Mouse (Mus musculus): ENCODE results near the gene Dusp11. TPM values are rescaled to one million over a fixed set of nuclear protein-coding genes. Genes with fewer than 3 reads are reported as not detected.
"Not testable (repeated sequence)": the region's sequence is repeated elsewhere in the genome, so short reads cannot be mapped to it uniquely, and the experiment has no call there.

The Dusp11 gene
- polyA plus RNA-seq, 1 experiment from 2014 or later: 56.6 TPM

- Histone ChIP-seq H3K27ac (no peak overlapping the region), H3K9ac (no peak overlapping the region), H3K27me3 (replicated peaks) (no peaks in the 10 kb centered on the region), H3K36me3 (peaks cover 66% of the 10 kb centered on the region), H3K4me2 (replicated peaks) (no peak overlapping the region), H3K4me1 (no peaks in the 10 kb centered on the region), H3K4me3 (no peak overlapping the region), H3K9me3 (no peaks in the 10 kb centered on the region)
- 91% methylated on average over 9 of the region's 9 CpGs for WGBS
- ATAC-seq (ENCODE audit: low FRiP score, low read depth): no peak
Observed at GRCm38 (mm10) chr6:85927476-85928464, 33.7 kb downstream of the Dusp11 start.

- H3K4me2 ChIP-seq (replicated peaks): no peak overlapping the region
- H3K4me3 ChIP-seq: no peak overlapping the region
- H3K9me3 ChIP-seq: no peaks in the 10 kb centered on the region
- no peak for ATAC-seq (ENCODE audit: low FRiP score, low read depth)
- H3K9ac ChIP-seq: no peak overlapping the region
- H3K27ac ChIP-seq: no peak overlapping the region
- H3K36me3 ChIP-seq: peaks cover 61% of the 10 kb centered on the region
- H3K27me3 ChIP-seq (replicated peaks): no peaks in the 10 kb centered on the region
- no peaks in the 10 kb centered on the region for H3K4me1 ChIP-seq
- WGBS: 82% methylated on average over 1 of the region's 1 CpGs
Observed at GRCm38 (mm10) chr6:85926709-85927108, 34.8 kb downstream of the Dusp11 start.

DNA sequence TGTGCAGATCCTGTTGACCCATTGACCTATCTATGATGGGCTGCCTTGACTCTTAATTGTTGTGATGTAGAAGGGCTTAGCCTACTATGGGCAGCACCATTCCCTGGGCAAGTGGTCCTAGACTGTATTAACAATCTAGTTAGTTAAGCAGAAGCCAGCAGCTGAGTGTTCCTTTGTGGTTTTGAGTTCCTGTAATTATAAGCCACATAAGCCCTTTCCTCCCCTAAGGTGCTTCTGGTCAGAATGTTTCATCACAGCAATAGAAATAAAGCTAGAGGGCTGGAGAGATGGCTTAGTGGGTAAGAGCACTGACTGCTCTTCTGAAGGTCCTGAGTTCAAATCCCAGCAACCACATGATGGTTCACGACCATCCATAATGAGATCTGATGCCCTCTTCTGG lies 37.8 kb downstream of the Dusp11 start:
- Histone ChIP-seq H3K4me1 (no peaks in the 10 kb centered on the region), H3K4me3 (no peak overlapping the region), H3K9me3 (no peaks in the 10 kb centered on the region), H3K27ac (no peak overlapping the region), H3K4me2 (replicated peaks) (no peak overlapping the region), H3K27me3 (replicated peaks) (no peaks in the 10 kb centered on the region), H3K9ac (no peak overlapping the region), H3K36me3 (peaks cover 39% of the 10 kb centered on the region)
- ATAC-seq (ENCODE audit: low FRiP score, low read depth): no peak
- 95% methylated on average over 1 of the region's 1 CpGs for WGBS

GRCm38 (mm10) chr6:85919401-85919800 lies 42.1 kb downstream of the Dusp11 start:
- H3K36me3 ChIP-seq: peaks cover 3% of the 10 kb centered on the region; the same call in 1 of the 2 replicates
- H3K9ac ChIP-seq: no peak overlapping the region
- H3K27ac ChIP-seq: no peak overlapping the region
- H3K4me3 ChIP-seq: no peak overlapping the region
- H3K9me3 ChIP-seq: no peaks in the 10 kb centered on the region
- WGBS: 94% methylated on average over 4 of the region's 4 CpGs
- no peak overlapping the region for H3K4me2 ChIP-seq (replicated peaks)
- peaks cover 11% of the 10 kb centered on the region for H3K4me1 ChIP-seq
- H3K27me3 ChIP-seq (replicated peaks): no peaks in the 10 kb centered on the region
- ATAC-seq (ENCODE audit: low FRiP score, low read depth): no peak

DNA sequence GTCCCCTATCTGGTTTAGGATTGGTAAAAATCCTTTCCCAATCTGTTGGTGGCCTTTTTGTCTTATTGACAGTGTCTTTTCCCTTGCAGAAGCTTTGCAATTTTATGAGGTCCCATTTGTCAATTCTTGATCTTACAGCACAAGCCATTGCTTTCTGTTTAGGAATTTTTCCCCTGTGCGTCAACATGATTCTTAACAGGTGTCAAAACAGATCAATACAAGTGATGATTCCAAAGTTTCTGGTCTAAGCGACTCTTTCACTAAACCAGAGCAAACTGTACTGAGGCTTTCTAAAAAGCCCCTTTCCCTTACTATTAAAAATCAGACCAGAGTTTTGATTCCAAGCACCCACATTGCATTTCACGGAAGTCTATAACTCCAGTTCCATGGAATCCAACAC lies 43.1 kb downstream of the Dusp11 start:
- ATAC-seq (ENCODE audit: low FRiP score, low read depth); H3K9ac ChIP-seq; H3K27ac ChIP-seq; H3K9me3 ChIP-seq; H3K4me2 ChIP-seq (replicated peaks); H3K36me3 ChIP-seq; H3K27me3 ChIP-seq (replicated peaks); H3K4me3 ChIP-seq: not testable (repeated sequence)
- peaks cover 12% of the 10 kb centered on the region for H3K4me1 ChIP-seq
- WGBS: 96% methylated on average over 3 of the region's 3 CpGs

- no peak for ATAC-seq (ENCODE audit: low FRiP score, low read depth)
- Histone ChIP-seq H3K27ac (peak overlapping the region; percentile 29; the same call in 1 of the 2 replicates), H3K9ac (peak overlapping the region; percentile 70; the same call in 1 of the 2 replicates), H3K27me3 (replicated peaks) (no peaks in the 10 kb centered on the region), H3K9me3 (no peaks in the 10 kb centered on the region), H3K4me3 (peak overlapping the region; percentile 48), H3K36me3 (no peaks in the 10 kb centered on the region), H3K4me1 (peaks cover 12% of the 10 kb centered on the region), H3K4me2 (replicated peaks) (peak overlapping the region; percentile 83)
- WGBS: 84% methylated on average over 6 of the region's 6 CpGs
Observed at GRCm38 (mm10) chr6:85916596-85916995, 44.9 kb downstream of the Dusp11 start.

DNA sequence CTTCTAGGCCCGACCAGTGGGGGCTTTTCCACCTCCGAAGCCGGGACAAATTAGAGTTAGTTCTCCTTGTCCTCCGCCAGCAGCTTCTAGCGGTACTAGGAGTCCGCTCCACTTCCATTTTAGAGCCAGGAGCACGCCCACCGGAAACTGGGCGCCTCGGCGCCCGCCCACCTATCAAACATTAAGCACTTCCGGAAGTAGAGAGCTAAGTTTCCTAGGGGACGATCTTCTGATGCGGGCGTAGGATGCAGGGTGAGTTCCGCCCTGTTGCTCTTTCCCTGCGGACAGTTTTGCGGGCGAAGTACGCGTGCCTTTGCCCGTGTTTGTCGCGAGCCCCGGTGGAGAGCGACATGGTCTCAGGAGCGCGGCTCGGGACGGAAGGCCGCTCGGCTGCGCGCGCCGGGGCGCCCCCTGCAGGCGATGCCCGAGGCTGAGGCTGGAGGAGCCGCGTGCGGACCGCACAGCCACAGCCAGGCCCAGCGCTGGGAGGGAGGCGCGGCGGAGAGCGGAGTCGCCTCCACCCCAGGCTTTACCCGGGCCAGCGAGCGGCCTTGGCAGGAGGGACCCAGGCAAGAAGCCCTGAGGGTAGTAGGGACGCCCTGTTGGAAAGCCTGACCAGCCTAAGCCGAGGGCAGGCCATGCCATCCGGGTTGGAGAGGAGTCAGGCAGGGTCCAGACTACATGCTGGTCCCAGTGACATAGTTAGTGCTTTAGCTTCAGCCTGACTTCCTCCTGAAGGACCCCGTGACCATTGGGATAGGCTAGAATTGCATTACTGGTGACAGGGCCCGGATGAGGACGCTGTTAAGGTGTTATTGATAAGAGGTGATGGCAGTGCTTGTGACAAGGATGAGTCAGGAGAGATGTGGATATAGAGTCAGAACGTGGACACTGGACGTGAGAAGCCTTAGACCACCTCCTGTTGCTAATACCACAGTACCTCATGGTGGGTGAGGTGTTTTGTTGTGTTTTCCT lies 45.6 kb downstream of the Dusp11 start, which contains the start of gene Nat8f1:
Gene Nat8f1, minus strand, starts transcription at position 149 of the 975 bp plus-strand sequence.
- peaks cover 12% of the 10 kb centered on the region for H3K4me1 ChIP-seq
- H3K4me3 ChIP-seq: peak within 1 kb of the TSS; percentile 48
- peak within 1 kb of the TSS; percentile 70 for H3K9ac ChIP-seq
- H3K4me2 ChIP-seq (replicated peaks): peak within 1 kb of the TSS; percentile 83
- H3K9me3 ChIP-seq; H3K36me3 ChIP-seq; H3K27me3 ChIP-seq (replicated peaks): not testable (repeated sequence)
- peak; percentile 95 for ATAC-seq (ENCODE audit: low FRiP score, low read depth)
- under 1% methylated on average over 61 of the region's 61 CpGs for WGBS
- peak within 1 kb of the TSS; percentile 29; the same call in 1 of the 2 replicates for H3K27ac ChIP-seq

- no peaks in the 10 kb centered on the region for H3K9me3 ChIP-seq
- H3K36me3 ChIP-seq: no peaks in the 10 kb centered on the region
- WGBS: 6% methylated on average over 11 of the region's 11 CpGs
- peak overlapping the region; percentile 48 for H3K4me3 ChIP-seq
- no peak overlapping the region for H3K27ac ChIP-seq
- peak overlapping the region; percentile 83 for H3K4me2 ChIP-seq (replicated peaks)
- no peaks in the 10 kb centered on the region for H3K27me3 ChIP-seq (replicated peaks)
- peak; percentile 34; the same call in 1 of the 2 replicates for ATAC-seq (ENCODE audit: low FRiP score, low read depth)
- H3K4me1 ChIP-seq: peaks cover 12% of the 10 kb centered on the region
- peak overlapping the region; percentile 70 for H3K9ac ChIP-seq
Observed at GRCm38 (mm10) chr6:85915141-85915538, 46.3 kb downstream of the Dusp11 start.

GRCm38 (mm10) chr6:85911587-85911986 lies 49.9 kb downstream of the Dusp11 start, which contains the start of gene Tprkb:
Gene Tprkb (plus strand): TSS chr6:85911865.
- ATAC-seq (ENCODE audit: low FRiP score, low read depth): no peak
- Histone ChIP-seq H3K27ac (no peak within 1 kb of the TSS), H3K9ac (no peak within 1 kb of the TSS), H3K36me3 (no peaks in the 10 kb centered on the region), H3K27me3 (replicated peaks) (no peaks in the 10 kb centered on the region), H3K4me2 (replicated peaks) (no peak within 1 kb of the TSS), H3K9me3 (no peaks in the 10 kb centered on the region), H3K4me1 (peaks cover 12% of the 10 kb centered on the region), H3K4me3 (no peak within 1 kb of the TSS)
- 90% methylated on average over 3 of the region's 3 CpGs for WGBS

- Histone ChIP-seq H3K4me1 (peaks cover 3% of the 10 kb centered on the region), H3K9ac (no peak overlapping the region), H3K9me3 (no peaks in the 10 kb centered on the region), H3K36me3 (no peaks in the 10 kb centered on the region), H3K27me3 (replicated peaks) (no peaks in the 10 kb centered on the region), H3K4me3 (no peak overlapping the region), H3K27ac (no peak overlapping the region), H3K4me2 (replicated peaks) (no peak overlapping the region)
- ATAC-seq (ENCODE audit: low FRiP score, low read depth): no peak
- WGBS: 95% methylated on average over 1 of the region's 1 CpGs
Observed at GRCm38 (mm10) chr6:85909704-85910103, 51.8 kb downstream of the Dusp11 start.

- H3K27ac ChIP-seq: no peak overlapping the region
- no peak overlapping the region for H3K4me3 ChIP-seq
- no peak for ATAC-seq (ENCODE audit: low FRiP score, low read depth)
- no peaks in the 10 kb centered on the region for H3K36me3 ChIP-seq
- WGBS: 74% methylated on average over 3 of the region's 3 CpGs
- H3K4me1 ChIP-seq: no peaks in the 10 kb centered on the region
- H3K9ac ChIP-seq: no peak overlapping the region
- H3K9me3 ChIP-seq: no peaks in the 10 kb centered on the region
- no peaks in the 10 kb centered on the region for H3K27me3 ChIP-seq (replicated peaks)
- H3K4me2 ChIP-seq (replicated peaks): no peak overlapping the region
Observed at GRCm38 (mm10) chr6:85908341-85908740, 53.1 kb downstream of the Dusp11 start.

DNA sequence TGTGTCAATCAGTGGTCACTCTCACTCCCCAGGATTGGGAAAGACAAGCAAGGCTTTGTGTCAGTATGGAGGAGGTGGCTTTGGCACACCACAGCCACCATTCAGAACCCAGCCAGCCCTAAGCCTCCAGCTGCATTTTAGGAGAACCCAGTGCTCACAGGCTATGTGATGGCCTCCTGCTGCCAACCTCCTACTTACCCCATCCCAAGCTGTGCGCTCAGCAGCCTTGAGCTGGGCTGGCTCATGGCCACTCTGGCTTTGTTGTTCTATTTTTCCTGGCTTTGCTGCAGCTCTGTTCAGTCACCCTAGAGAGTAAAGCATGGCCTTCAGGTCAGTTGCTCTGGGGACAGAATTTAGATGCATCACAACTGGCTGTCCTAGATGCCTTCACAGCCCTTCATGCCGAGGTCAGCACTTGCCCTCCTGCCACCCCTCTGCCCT lies 54.5 kb downstream of the Dusp11 start:
- not testable (repeated sequence) for ATAC-seq (ENCODE audit: low FRiP score, low read depth); H3K4me3 ChIP-seq; H3K4me2 ChIP-seq (replicated peaks); H3K27me3 ChIP-seq (replicated peaks); H3K27ac ChIP-seq; H3K9ac ChIP-seq; H3K4me1 ChIP-seq; H3K9me3 ChIP-seq; H3K36me3 ChIP-seq
- WGBS: 82% methylated on average over 2 of the region's 2 CpGs

Data from neural tube, embryonic 12.5 days (tissue).